Mouse (Mus musculus) neural tube, embryonic 12.5 days (tissue): ENCODE data around the gene Plekhg6. TPM values are rescaled to one million over a fixed set of nuclear protein-coding genes. Genes with fewer than 3 reads are reported as not detected.

ENCODE experiments used
- ATAC-seq: fragments of 200-750 bp; cut with Nextera tagmentation; 2 replicates; pipeline ENCODE4 v1.8.0; 2017; ENCODE audit warnings: low read depth, mild to moderate bottlenecking, moderate TSS enrichment, moderate library complexity; ENCODE audit not compliant: low FRiP score
- H3K27ac ChIP-seq: fragments of 300-500 bp; sonication (generic); 2 replicates; pipeline ENCODE4 v1.5.1; 2016
- H3K27me3 ChIP-seq: fragments of 300-500 bp; sonication (generic); replicated peaks from 2 replicates; pipeline ENCODE4 v1.6.1; 2016; ENCODE audit warnings: mild to moderate bottlenecking
- H3K36me3 ChIP-seq: fragments of 300-500 bp; sonication (generic); 2 replicates; pipeline ENCODE4 v1.6.1; 2016; ENCODE audit warnings: mild to moderate bottlenecking
- H3K4me1 ChIP-seq: fragments of 300-500 bp; sonication (generic); 2 replicates; pipeline ENCODE4 v1.6.1; 2016
- H3K4me2 ChIP-seq: fragments of 300-500 bp; sonication (generic); replicated peaks from 2 replicates; pipeline ENCODE4 v1.6.1; 2016; ENCODE audit warnings: mild to moderate bottlenecking
- H3K4me3 ChIP-seq: fragments of 300-500 bp; sonication (generic); 2 replicates; pipeline ENCODE4 v1.5.1; 2016
- H3K9ac ChIP-seq: fragments of 300-500 bp; sonication (generic); 2 replicates; pipeline ENCODE4 v1.6.1; 2016; ENCODE audit warnings: mild to moderate bottlenecking
- H3K9me3 ChIP-seq: fragments of 300-500 bp; sonication (generic); 2 replicates; pipeline ENCODE4 v1.6.1; 2016; ENCODE audit warnings: mild to moderate bottlenecking
- WGBS: fragments of 180-500 bp; shearing (Covaris S2); methylation state at CpG from one replicate; pipeline ENCODE4 v1.1.7; 2016; 5-methylcytosine and 5-hydroxymethylcytosine counted together
- polyA plus RNA-seq: library from polyadenylated mRNA; unstranded; fragments of >200 nt; fragmentation: Nextera tagmentation; extraction: Ambion mirVana; gene quantifications from 2 replicates; pipeline ENCODE4 v1.2.1, GENCODE M21; 2016

The Plekhg6 gene
- polyA plus RNA-seq, 1 experiment from 2014 or later, result 0.09 TPM

DNA sequence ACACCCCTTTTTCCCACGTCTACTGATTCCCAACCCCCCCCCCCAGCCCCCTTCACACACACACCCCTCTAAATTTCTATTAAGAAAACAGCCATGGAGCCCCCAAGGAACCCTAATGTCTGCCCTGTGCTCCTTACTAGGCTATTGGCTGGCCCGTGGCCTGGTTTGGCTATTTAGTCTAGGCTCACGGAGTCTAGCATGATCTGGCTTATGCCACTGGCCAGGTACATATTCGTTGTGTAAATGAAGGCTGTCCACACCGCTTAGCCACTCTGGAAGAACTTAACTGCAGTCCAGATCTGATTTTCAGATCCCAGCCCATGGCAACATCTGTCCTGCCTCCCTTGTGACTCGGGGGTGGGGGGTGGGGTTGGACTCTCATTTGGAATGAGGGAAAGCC lies 65.8 kb downstream of the Plekhg6 start:
- no peaks in the 10 kb centered on the region for H3K36me3 ChIP-seq
- WGBS, result 72% methylated on average over 6 of the region's 6 CpGs
- peak overlapping the region; percentile 75; the same call in 1 of the 2 replicates for H3K4me2 ChIP-seq
- peaks cover 20% of the 10 kb centered on the region for H3K4me1 ChIP-seq
- no peak overlapping the region for H3K9ac ChIP-seq
- no peak for ATAC-seq
- H3K27ac ChIP-seq, result no peak overlapping the region
- no peaks in the 10 kb centered on the region for H3K9me3 ChIP-seq
- H3K4me3 ChIP-seq, result no peak overlapping the region
- H3K27me3 ChIP-seq, result peaks cover 10% of the 10 kb centered on the region

DNA sequence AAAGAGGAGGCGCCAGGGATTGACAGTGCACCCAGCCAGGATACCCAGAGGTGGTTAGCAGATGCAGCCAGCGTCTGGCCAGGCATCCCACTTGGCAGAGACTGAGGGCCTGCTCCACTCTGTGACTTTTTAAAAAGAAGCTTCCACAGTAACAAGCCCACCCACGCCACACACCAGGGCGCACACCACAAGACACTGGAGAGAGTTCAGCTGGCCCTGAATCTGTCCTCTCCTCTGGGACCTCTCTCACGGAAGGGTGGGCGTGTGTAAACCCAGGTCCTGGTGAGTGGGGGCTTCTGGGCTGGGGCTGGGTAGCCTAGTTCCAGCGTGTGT lies 66.4 kb downstream of the Plekhg6 start:
- Histone ChIP-seq H3K9me3 (no peaks in the 10 kb centered on the region), H3K4me1 (peaks cover 20% of the 10 kb centered on the region), H3K27ac (no peak overlapping the region), H3K27me3 (peaks cover 6% of the 10 kb centered on the region; the same call in 1 of the 2 replicates), H3K4me3 (peak overlapping the region; percentile 41), H3K36me3 (no peaks in the 10 kb centered on the region), H3K4me2 (peak overlapping the region; percentile 75), H3K9ac (peak overlapping the region; percentile 73)
- ATAC-seq, result peak; percentile 14
- WGBS, result 65% methylated on average over 7 of the region's 7 CpGs

DNA sequence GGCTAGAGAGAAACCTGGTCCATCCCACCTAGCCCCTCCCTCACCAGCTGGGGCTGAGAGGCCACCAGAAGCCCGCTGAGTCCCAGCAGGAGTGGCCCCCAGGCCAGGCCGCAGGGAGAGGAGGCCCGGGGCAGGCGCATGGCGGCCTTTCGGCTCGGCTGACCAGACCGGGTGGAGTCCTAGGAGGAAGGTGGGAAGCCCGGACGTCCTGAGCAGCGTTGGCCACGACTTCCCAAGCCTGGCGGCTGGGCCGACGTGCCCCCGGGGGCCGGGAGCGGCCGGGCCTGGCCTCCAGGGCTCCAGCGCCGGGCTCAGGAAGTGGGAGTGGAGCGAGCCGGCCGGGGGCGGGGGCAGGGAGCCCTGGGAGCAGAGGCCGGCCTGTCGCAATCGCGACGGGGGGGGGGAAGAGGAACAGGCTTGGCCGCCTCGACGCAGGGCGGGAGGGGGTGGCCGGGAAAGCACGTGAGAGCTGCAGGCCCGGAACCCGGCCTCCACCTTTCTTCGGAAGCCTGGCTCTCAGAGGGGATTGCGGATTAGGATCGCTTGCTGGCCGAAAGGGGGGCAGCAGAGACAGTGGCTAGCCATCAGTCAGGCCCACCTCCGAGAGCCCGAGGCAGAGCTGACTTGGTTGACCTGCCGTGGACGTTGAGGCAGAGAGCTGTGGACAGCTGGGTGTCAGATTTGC lies 66.9 kb downstream of the Plekhg6 start, which contains the start of gene Ltbr:
Gene Ltbr, minus strand, starts transcription at position 340 of the 685 bp plus-strand sequence.
- WGBS, result 3% methylated on average over 46 of the region's 46 CpGs

More for the DNA sequence above, 66.9 kb downstream of the Plekhg6 start, which contains the start of gene Ltbr:
- H3K9ac ChIP-seq, result peak within 1 kb of the TSS; percentile 73
- H3K27ac ChIP-seq, result no peak within 1 kb of the TSS
- H3K4me2 ChIP-seq, result peak within 1 kb of the TSS; percentile 75
- peak; percentile 60 for ATAC-seq
- H3K36me3 ChIP-seq, result no peaks in the 10 kb centered on the region
- peaks cover 3% of the 10 kb centered on the region; the same call in 1 of the 2 replicates for H3K27me3 ChIP-seq
- H3K4me1 ChIP-seq, result peaks cover 22% of the 10 kb centered on the region
- H3K4me3 ChIP-seq, result peak within 1 kb of the TSS; percentile 41
- H3K9me3 ChIP-seq, result no peaks in the 10 kb centered on the region

Other genes starting within 250 kb of the Plekhg6 start
- gene Nop2, start 248.9 kb downstream of the Plekhg6 start, polyA plus RNA-seq, result 53.9 and 56.3 TPM in 2 replicates
- 21.9 and 22.6 TPM in 2 replicates for gene Iffo1, start 235.6 kb downstream of the Plekhg6 start, polyA plus RNA-seq
- gene Gapdh, start 214.3 kb downstream of the Plekhg6 start, polyA plus RNA-seq, result 1,605 and 1,721 TPM in 2 replicates
- 131 and 140 TPM in 2 replicates for gene Ncapd2, start 189.1 kb downstream of the Plekhg6 start, polyA plus RNA-seq
- gene Mrpl51, start 189.0 kb downstream of the Plekhg6 start, polyA plus RNA-seq, result 157 and 169 TPM in 2 replicates
- gene Vamp1, start 165.2 kb downstream of the Plekhg6 start, polyA plus RNA-seq, result 7.2 and 8.0 TPM in 2 replicates
- gene Tapbpl, start 148.9 kb downstream of the Plekhg6 start, polyA plus RNA-seq, result 3.2 and 3.8 TPM in 2 replicates
- gene Cd27, start 143.8 kb downstream of the Plekhg6 start, polyA plus RNA-seq, result 2.0 and 2.3 TPM in 2 replicates
- 0.42 TPM in 1 of 2 replicates, not detected in the other for gene Tuba3a, start 94.8 kb downstream of the Plekhg6 start, polyA plus RNA-seq
- gene Ltbr, start 66.9 kb downstream of the Plekhg6 start, polyA plus RNA-seq, result 17.0 and 18.7 TPM in 2 replicates
- 0.13 and 0.47 TPM in 2 replicates for gene Scnn1a, start 60.1 kb downstream of the Plekhg6 start, polyA plus RNA-seq
- 22.7 and 23.3 TPM in 2 replicates for gene Tnfrsf1a, start 31.4 kb downstream of the Plekhg6 start, polyA plus RNA-seq
- gene Cd9, start 114.0 kb upstream of the Plekhg6 start, polyA plus RNA-seq, result 44.3 and 51.1 TPM in 2 replicates
- gene Vwf, start 166.0 kb upstream of the Plekhg6 start, polyA plus RNA-seq, result 10.1 and 12.3 TPM in 2 replicates